Mouse (Mus musculus): Measurements from ENCODE around the gene Atxn7. TPM values are rescaled to one million over a fixed set of nuclear protein-coding genes. Genes with fewer than 3 reads are reported as not detected.

Gene Atxn7
- total RNA-seq, 2 experiments from 2014 or later, result 25.8 to 32.9 TPM

DNA sequence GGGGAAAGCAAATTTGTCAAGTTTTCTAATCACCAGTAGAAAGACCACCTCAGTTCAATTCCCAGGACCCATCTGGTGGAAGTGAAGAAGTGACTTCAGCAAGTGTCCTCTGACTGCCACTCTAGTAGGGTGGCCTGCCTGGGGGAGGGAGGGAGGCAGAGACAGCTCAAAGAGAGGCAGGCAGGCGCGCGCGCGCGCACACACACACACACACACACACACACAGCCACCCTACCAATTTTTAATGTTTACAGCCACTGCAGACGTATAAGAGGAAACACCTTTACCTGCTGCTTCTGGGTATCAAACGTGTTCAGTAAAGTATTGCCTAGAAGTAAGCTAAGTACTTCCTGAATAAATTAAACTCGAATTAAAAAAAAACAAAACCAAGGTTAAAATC lies 1.2 kb upstream of the Atxn7 start:
- no peak for TF ChIP-seq CTCF (IDR thresholded peaks at IDR 0.05)
- Histone ChIP-seq H3K27ac (peak overlapping the region; percentile 89), H3K4me3 (peak overlapping the region; percentile 84)
- DNase-seq (ENCODE audit: extremely low spot score in 1 of 2, low spot score in 2 of 2), result peak in 1 of 2 experiments; percentile 22
- intact Hi-C loops (cut with DNase I), result loop anchor here (1.0 to 2.0 kb wide), 2 partner anchors 53 to 139 kb away; no protein-coding TSS in a partner anchor

DNA sequence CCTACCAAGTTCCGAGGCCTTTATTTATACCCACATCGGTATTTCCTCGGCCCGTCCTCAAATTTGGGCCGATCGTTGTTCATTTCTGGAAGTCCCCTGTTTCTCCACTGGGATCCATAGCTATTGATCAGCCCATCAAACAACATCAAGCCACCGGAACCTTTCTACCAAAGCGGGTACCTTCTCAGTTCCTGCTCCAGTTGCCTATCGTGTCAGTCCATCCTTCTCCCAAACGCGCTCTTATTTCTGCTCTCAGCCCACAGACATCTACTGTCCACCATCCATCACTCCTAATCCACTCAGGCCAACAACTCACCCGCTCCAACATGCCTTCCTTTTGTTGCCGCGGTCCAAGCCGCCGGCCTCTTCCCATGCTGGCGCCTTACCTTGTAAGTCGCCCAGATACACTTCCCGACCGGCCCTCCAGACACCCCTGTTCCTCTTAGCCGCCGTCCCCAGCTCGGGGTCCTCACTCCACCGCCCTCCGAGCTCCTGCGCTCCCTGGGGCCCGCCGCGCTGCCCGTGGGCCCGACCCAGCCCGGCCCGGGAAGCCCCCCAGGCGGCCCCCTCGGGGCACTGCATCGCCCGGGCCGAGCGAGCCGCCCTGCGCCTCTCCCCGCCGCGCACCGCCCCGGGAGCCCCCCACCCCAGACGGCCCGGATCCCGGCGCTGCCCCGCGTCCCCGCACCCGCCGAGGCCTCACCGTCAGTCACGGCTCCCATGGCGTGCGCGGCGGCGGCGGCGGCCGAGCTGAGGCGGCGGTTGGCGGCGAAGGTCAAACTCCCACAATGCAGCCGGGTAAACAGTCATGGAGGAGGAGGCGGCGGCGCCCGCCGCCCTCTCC lies 536 bp upstream of the Atxn7 start:
- peak; percentile 67 to 68 for DNase-seq (ENCODE audit: extremely low spot score in 1 of 2, low spot score in 2 of 2)
- intact Hi-C loops (cut with DNase I), result loop anchor here (1.0 to 2.0 kb wide), 2 partner anchors 53 to 138 kb away; no protein-coding TSS in a partner anchor
- TF ChIP-seq CTCF (IDR thresholded peaks at IDR 0.05), result no peak
- Histone ChIP-seq H3K27ac (peak overlapping the region; percentile 89), H3K4me3 (peak overlapping the region; percentile 84)

DNA sequence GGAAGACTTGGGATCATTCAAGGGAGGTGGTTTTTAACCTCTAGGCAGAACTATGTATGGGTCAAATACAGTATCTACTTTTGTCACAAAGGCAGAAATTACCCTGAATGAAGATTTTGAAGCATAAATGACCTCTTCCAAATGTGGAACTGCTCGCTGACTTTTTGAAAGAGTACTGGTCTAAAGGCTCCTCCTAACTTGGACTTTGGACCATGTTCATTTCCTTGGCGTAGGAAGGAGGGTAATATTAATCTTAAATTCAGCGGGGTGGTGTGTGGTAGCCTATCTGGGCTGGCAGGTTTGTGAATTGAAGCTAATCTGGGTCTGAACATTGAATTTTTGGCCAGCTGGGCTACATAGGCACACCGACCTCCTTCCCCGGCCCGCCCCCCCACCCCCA lies 1.2 kb downstream of the Atxn7 start:
- DNase-seq (ENCODE audit: extremely low spot score in 1 of 2, low spot score in 2 of 2), result no peak
- Histone ChIP-seq H3K4me3 (no peak overlapping the region), H3K27ac (no peak overlapping the region)
- no peak for TF ChIP-seq CTCF (IDR thresholded peaks at IDR 0.05)
- intact Hi-C loops (cut with DNase I), result no loop called here

DNA sequence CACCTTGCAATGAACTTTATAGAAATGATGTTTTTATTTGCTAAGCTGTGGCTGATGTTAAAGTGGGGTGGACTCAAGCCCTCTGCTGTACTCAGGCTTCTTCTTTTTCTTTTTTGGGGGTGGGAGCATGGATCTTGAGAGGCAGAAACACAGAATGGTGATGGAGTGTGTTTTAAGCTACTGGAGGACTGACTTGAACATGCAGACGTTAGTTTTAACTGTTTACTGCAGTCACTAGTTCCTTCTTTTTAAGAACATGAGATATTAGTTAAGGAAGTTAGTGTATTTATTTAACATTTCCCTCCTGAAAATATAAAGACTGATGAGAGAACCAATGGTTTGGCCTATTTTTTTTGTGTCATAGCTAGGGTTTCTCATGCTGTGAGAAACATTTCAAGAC lies 2.3 kb downstream of the Atxn7 start:
- no peak for TF ChIP-seq CTCF (IDR thresholded peaks at IDR 0.05)
- no peak for DNase-seq (ENCODE audit: extremely low spot score in 1 of 2, low spot score in 2 of 2)
- Histone ChIP-seq H3K27ac (no peak overlapping the region), H3K4me3 (no peak overlapping the region)
- intact Hi-C loops (cut with DNase I), result no loop called here

DNA sequence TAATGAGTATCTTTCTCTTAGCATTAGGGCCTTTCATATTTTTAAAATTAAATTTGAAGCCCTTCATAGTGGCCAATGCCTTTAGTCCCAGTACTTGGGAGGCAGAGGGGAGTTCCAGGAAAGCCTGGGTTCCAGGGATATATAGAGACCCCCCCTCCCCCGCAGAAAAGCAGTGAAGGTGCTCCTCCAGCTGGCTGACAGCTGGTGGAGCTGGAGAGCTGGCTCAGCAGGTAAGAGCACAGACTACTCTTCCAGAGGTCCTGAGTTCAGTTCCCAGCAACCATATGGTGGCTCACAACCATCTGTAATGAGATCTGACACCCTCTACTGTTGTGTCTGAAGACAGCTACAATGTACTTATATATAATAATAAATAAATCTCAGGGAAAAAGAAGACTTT lies 6.4 kb downstream of the Atxn7 start:
- intact Hi-C loops (cut with DNase I), result no loop called here
- DNase-seq (ENCODE audit: extremely low spot score in 1 of 2, low spot score in 2 of 2), result no peak
- TF ChIP-seq CTCF (IDR thresholded peaks at IDR 0.05), result no peak; the same call in 1 of the 2 replicates
- Histone ChIP-seq H3K4me3 (no peak overlapping the region), H3K27ac (no peak overlapping the region)

DNA sequence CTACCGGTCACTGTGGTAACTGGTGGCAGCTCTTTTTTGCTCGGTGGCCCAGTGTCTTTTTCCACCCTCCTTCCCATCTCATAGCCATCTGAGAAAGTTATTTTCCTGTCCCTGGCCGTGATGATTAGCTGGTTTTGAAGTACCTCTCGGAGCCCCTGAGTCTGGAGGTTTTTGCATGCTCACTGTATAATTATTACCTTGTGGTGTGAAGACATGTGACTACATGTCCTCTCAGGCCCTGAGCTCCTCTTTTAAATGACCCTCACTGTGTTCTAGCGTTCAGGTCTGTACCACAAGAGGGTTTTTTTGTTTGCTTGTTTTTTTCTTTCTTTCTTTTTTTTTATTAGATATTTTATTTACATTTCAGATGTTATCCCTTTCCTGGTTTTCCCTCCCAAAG lies 7.2 kb downstream of the Atxn7 start:
- no peak overlapping the region for H3K4me3 ChIP-seq
- TF ChIP-seq CTCF (IDR thresholded peaks at IDR 0.05), result no peak
- intact Hi-C loops (cut with DNase I), result no loop called here
- no peak for DNase-seq (ENCODE audit: extremely low spot score in 1 of 2, low spot score in 2 of 2)
- H3K27ac ChIP-seq, result no peak overlapping the region

DNA sequence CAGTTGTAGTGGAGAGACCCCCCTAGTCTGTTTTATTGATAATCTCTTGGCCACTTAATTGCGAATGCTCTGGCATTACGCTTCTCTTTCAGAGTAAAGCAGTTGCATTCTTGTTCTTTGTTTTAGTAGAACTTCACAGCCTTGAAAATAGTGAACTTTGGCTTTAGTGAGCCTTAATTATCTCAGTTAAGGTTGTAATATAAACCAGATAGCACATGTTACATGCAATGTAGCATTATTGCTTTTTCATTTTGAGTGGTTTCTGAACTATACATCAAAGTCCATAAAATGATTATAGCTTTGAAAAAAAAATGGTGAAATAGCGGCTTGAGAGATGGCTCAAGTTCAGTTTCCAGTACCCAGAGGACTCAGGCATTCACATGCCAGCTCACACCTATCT lies 9.3 kb downstream of the Atxn7 start:
- no peak for TF ChIP-seq CTCF (IDR thresholded peaks at IDR 0.05)
- no peak overlapping the region for H3K27ac ChIP-seq
- no peak for DNase-seq (ENCODE audit: extremely low spot score in 1 of 2, low spot score in 2 of 2)
- H3K4me3 ChIP-seq, result no peak overlapping the region
- intact Hi-C loops (cut with DNase I), result no loop called here

DNA sequence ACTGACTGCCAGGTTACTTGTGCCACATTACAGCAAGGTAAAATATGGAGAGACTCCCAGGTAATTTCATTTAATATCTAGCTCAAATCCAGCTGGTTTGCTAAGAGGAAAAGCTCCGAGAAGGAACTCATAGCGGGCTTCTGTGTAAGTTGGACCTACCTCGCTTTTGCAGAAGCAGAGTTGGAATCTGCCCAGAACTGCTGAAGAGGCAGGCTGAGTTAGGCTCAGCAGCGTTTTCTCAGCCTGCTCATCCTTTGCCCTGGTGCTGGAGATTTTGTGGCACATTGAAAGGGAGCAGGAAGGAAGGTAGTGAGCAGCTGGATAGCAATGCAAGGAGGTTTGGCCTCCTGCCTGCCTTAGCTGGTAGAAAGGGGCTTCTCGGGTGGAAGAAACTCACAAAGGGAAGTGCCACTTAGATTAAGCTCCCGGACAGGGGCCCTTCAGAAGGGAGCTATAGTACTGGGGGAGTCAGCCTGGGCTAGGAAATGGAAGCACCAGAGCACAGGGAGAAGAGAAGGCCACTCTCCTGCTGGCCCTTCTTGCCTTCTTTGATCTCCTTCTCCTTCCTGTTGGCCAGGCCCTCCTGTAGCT lies 10.5 kb downstream of the Atxn7 start:
- Histone ChIP-seq H3K4me3 (no peak overlapping the region), H3K27ac (no peak overlapping the region)
- no peak for TF ChIP-seq CTCF (IDR thresholded peaks at IDR 0.05)
- DNase-seq (ENCODE audit: extremely low spot score in 1 of 2, low spot score in 2 of 2), result no peak
- intact Hi-C loops (cut with DNase I), result no loop called here

DNA sequence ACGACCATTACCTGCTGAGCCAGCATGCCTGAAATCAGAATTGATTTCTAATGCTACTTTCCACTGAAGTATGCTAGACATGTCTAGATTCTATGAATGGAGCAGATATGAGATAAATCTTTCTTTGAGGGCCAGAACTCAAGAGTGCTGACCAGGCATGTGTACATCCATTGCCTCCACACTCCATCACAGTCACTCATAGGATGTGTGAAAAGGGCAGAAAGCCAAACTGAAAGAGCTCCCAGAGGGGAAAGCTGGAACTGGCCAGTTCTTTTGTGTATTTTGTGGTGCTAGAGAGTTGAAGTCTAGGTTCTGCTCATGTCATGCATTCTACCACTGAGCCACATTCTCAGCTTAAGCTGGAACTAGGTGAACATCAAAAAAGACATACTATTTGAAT lies 16.3 kb downstream of the Atxn7 start:
- no peak overlapping the region for H3K27ac ChIP-seq
- no peak overlapping the region for H3K4me3 ChIP-seq
- TF ChIP-seq CTCF (IDR thresholded peaks at IDR 0.05), result no peak
- DNase-seq (ENCODE audit: extremely low spot score in 1 of 2, low spot score in 2 of 2), result no peak
- intact Hi-C loops (cut with DNase I), result no loop called here

DNA sequence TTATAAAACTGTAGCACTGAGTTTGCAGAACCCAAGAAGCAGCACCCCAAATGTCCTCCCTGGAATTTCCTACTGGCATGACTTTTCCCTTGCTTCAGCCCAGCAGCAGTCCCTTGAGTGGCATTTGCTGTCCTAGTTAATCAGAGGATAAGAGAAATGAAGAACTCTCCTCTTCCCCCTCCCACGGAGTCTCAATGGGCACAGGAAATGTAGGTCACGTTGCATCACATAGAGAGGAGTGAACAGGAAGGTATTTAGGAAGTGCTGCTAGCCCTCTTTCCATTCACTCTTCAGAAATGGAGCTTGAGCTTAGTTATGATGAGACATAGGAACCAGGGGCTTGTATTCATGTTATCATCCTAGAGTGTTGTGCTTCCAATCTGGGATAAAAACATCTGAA lies 20.0 kb downstream of the Atxn7 start:
- DNase-seq (ENCODE audit: extremely low spot score in 1 of 2, low spot score in 2 of 2), result no peak
- intact Hi-C loops (cut with DNase I), result loop anchor here (5.0 kb wide), 1 partner anchor 111 kb away; no protein-coding TSS in a partner anchor

DNA sequence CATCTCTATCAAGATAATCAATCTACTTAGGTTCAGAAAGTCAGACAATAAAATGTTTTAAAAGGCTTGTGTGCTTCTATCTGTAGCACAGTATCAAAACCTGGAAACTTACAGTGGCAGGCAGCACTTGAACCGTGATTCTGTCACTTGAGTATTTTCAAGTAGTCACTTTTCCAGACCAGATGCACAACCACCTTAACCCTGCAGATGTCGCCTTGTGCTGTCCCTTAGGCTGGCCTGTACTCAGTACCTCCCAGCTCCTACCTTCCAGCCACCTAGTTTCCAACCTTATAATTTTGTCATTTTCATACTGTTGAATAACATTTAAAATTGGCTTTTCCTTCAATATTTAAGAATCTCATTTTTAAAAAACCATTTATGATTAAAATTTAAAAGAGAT lies 20.9 kb downstream of the Atxn7 start:
- DNase-seq (ENCODE audit: extremely low spot score in 1 of 2, low spot score in 2 of 2), result no peak
- intact Hi-C loops (cut with DNase I), result loop anchor here (5.0 kb wide), 1 partner anchor 110 kb away; no protein-coding TSS in a partner anchor
- no peak overlapping the region for H3K4me3 ChIP-seq
- H3K27ac ChIP-seq, result no peak overlapping the region
- peak; percentile 2; the same call in 1 of the 2 replicates for TF ChIP-seq CTCF (IDR thresholded peaks at IDR 0.05)

More for the DNA sequence above, 20.0 kb downstream of the Atxn7 start:
- TF ChIP-seq CTCF (IDR thresholded peaks at IDR 0.05), result no peak
- no peak overlapping the region for H3K27ac ChIP-seq
- H3K4me3 ChIP-seq, result no peak overlapping the region

DNA sequence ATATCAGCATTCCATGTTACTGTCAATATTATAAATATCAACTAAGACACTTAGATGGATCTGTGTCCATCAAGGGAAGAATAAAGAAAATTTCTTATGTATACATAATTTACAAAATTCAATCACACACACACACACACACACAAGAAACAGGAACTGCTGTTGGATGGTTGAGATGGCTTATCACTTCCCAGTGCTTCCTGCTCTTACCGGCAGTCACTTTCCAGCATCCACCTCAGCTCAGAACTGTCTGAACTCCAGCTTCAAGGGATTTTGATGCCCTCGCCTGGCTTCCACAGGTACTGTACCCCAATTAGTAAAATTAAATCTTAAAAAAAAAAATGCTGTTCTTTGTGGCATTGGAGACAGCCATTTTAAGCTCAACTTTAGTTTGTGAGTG lies 27.2 kb downstream of the Atxn7 start:
- DNase-seq (ENCODE audit: extremely low spot score in 1 of 2, low spot score in 2 of 2), result no peak
- intact Hi-C loops (cut with DNase I), result no loop called here
- Histone ChIP-seq H3K27ac (no peak overlapping the region), H3K4me3 (no peak overlapping the region)
- no peak; the same call in 1 of the 2 replicates for TF ChIP-seq CTCF (IDR thresholded peaks at IDR 0.05)

All from left cerebral cortex, adult 2 months (tissue).